Mouse (Mus musculus) heart, postnatal 0 days (tissue): ENCODE data around the gene Slc17a5.

Experiments used
- CTCF ChIP-seq: IDR thresholded peaks from 2 replicates; pipeline ENCODE4 v1.5.1; 2016; ENCODE audit warnings: antibody characterized with exemption, control low read depth, low read depth
- EP300 ChIP-seq: IDR thresholded peaks from 2 replicates; pipeline ENCODE4 v1.6.1; 2016; ENCODE audit warnings: antibody characterized with exemption, low read depth

DNA sequence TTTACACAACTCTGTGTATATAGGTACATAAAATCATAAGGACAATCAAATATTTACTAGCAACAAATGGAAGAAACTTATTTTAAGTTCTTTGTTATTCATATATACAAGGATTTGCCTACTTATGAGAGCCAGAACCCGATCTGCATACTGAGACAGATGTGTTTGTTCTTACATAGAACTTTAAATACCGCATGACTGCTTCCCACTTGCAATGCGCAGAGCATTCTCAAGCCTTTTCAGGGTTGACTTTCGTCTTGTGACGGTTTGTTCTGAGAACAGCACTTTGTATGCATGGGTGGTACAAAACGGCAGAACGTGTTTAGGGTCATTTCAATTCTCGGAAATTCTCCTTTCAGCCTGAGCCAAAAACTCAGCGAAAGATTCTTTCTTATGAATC lies 17.9 kb downstream of the Slc17a5 start:
- TF ChIP-seq CTCF (no peak), EP300 (no peak)
